Mouse (Mus musculus) large intestine, adult 2 months (tissue): ENCODE measurements around the gene 2810006K23Rik. TPM values are rescaled to one million over a fixed set of nuclear protein-coding genes. Genes with fewer than 3 reads are reported as not detected.
"Not testable (repeated sequence)": the region's sequence is repeated elsewhere in the genome, so short reads cannot be mapped to it uniquely, and the experiment has no call there.

Experiments used
- DNase-seq: peaks from one replicate; pipeline ENCODE4 v3.0.0-alpha.2; 2012; ENCODE audit warnings: low read depth, low spot score
- WGBS: fragments of 180-500 bp; shearing (Covaris S2); methylation state at CpG from one replicate; pipeline ENCODE4 v1.1.7; 2018; 5-methylcytosine and 5-hydroxymethylcytosine counted together
- polyA plus RNA-seq: library from polyadenylated mRNA; depleted of rRNA; stranded (reverse); fragments of >200 nt; gene quantifications from 2 replicates; pipeline ENCODE4 v1.2.3, GENCODE M21; 2012; rRNA removed

Gene 2810006K23Rik
- 3.9 and 4.1 TPM in 2 replicates for polyA plus RNA-seq

GRCm38 (mm10) chr5:124327510-124328364 is at the start of gene 2810006K23Rik, which contains the start of gene Mphosph9:
TSS of gene 2810006K23Rik (plus strand) at chr5:124328089.
TSS of gene Mphosph9 (minus strand) at chr5:124327972.
- under 1% methylated on average over 72 of the region's 72 CpGs for WGBS

GRCm38 (mm10) chr5:124282854-124283253 is 45.0 kb upstream of the 2810006K23Rik start:
- WGBS = 82% methylated on average over 2 of the region's 2 CpGs
- DNase-seq = no peak

More at GRCm38 (mm10) chr5:124327510-124328364, at the start of gene 2810006K23Rik, which contains the start of gene Mphosph9:
- peak; percentile 99 for DNase-seq

- no peak for DNase-seq
Observed at GRCm38 (mm10) chr5:124284330-124284729, 43.6 kb upstream of the 2810006K23Rik start.

GRCm38 (mm10) chr5:124287616-124288247 is 40.2 kb upstream of the 2810006K23Rik start:
- DNase-seq = no peak
- WGBS = 98% methylated on average over 6 of the region's 6 CpGs

More at GRCm38 (mm10) chr5:124284330-124284729, 43.6 kb upstream of the 2810006K23Rik start:
- WGBS = 64% methylated on average over 3 of the region's 3 CpGs

GRCm38 (mm10) chr5:124290216-124290615 is 37.7 kb upstream of the 2810006K23Rik start:
- DNase-seq = no peak
- 88% methylated on average over 4 of the region's 4 CpGs for WGBS

GRCm38 (mm10) chr5:124293967-124294366 is 33.9 kb upstream of the 2810006K23Rik start:
- WGBS = 95% methylated on average over 5 of the region's 5 CpGs
- DNase-seq = no peak

GRCm38 (mm10) chr5:124296475-124296874 is 31.4 kb upstream of the 2810006K23Rik start:
- no peak for DNase-seq
- 95% methylated on average over 4 of the region's 4 CpGs for WGBS

- not testable (repeated sequence) for DNase-seq
- 51% methylated on average over 4 of the region's 4 CpGs for WGBS
Observed at GRCm38 (mm10) chr5:124299307-124299706, 28.6 kb upstream of the 2810006K23Rik start.

GRCm38 (mm10) chr5:124300132-124300531 is 27.8 kb upstream of the 2810006K23Rik start:
- WGBS = 81% methylated on average over 4 of the region's 4 CpGs
- DNase-seq = no peak

- WGBS = 59% methylated on average over 6 of the region's 6 CpGs
- not testable (repeated sequence) for DNase-seq
Observed at GRCm38 (mm10) chr5:124302853-124303252, 25.0 kb upstream of the 2810006K23Rik start.

- no peak for DNase-seq
- 96% methylated on average over 10 of the region's 10 CpGs for WGBS
Observed at GRCm38 (mm10) chr5:124309155-124309554, 18.7 kb upstream of the 2810006K23Rik start.

- 92% methylated on average over 11 of the region's 11 CpGs for WGBS
Observed at GRCm38 (mm10) chr5:124310091-124310490, 17.8 kb upstream of the 2810006K23Rik start.

GRCm38 (mm10) chr5:124315498-124315897 is 12.4 kb upstream of the 2810006K23Rik start:
- WGBS = 93% methylated on average over 9 of the region's 9 CpGs

More at GRCm38 (mm10) chr5:124310091-124310490, 17.8 kb upstream of the 2810006K23Rik start:
- DNase-seq = no peak

GRCm38 (mm10) chr5:124315941-124316340 is 11.9 kb upstream of the 2810006K23Rik start:
- 94% methylated on average over 11 of the region's 11 CpGs for WGBS
- no peak for DNase-seq

More at GRCm38 (mm10) chr5:124315498-124315897, 12.4 kb upstream of the 2810006K23Rik start:
- no peak for DNase-seq

- no peak for DNase-seq
- WGBS = 60% methylated on average over 7 of the region's 7 CpGs
Observed at GRCm38 (mm10) chr5:124317648-124318047, 10.2 kb upstream of the 2810006K23Rik start.

- no peak for DNase-seq
- 2% methylated on average over 8 of the region's 8 CpGs for WGBS
Observed at GRCm38 (mm10) chr5:124326829-124327228, 1.1 kb upstream of the 2810006K23Rik start.

GRCm38 (mm10) chr5:124330086-124330485 is 2.2 kb downstream of the 2810006K23Rik start:
- whole genome bisulfite sequencing = 82% methylated on average over 6 of the region's 6 CpGs
- no peak for DNase-seq

- WGBS = 74% methylated on average over 6 of the region's 6 CpGs
- no peak for DNase-seq
Observed at GRCm38 (mm10) chr5:124334392-124334791, 6.5 kb downstream of the 2810006K23Rik start.

GRCm38 (mm10) chr5:124337103-124337502 is 9.2 kb downstream of the 2810006K23Rik start:
- 91% methylated on average over 9 of the region's 9 CpGs for WGBS
- DNase-seq = no peak

GRCm38 (mm10) chr5:124337909-124338308 is 10.0 kb downstream of the 2810006K23Rik start:
- 66% methylated on average over 9 of the region's 9 CpGs for WGBS
- no peak for DNase-seq
